In the genomic region with DNA sequence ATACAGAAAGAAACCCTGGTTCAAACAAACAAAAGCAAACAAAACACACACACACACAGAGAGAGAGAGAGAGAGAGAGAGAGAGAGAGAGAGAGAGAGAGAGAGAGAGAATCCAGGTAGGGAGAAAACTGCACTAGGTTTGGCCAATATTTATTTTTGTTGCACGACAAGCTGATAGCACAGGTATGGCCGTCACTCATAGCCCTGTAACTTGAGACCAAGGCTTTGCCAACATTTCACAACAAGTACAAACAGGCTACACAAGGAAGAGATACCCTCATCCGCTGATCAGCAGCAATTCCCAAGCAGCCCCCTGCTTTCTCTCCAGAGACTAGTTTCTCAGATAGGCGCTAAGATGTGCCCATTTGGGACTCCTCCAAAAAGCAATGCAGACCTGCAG, we compare ENCODE assay signal across 12 mouse cellular contexts. TPM values are rescaled to one million over a fixed set of nuclear protein-coding genes. Genes with fewer than 3 reads are reported as not detected.
DNase-seq lines count a peak whose midpoint lies in the region; ATAC-seq and TF ChIP-seq lines count a peak whose summit lies in the region.
"Had no signal": no experiment of that assay in that cellular context is flagged by ENCODE, and none has a peak within 500 bp of the region (broad histone marks: within the 10 kb centered on the region; RNA-seq: fewer than 3 reads in every experiment).

No protein-coding gene starts in this region.

- TF ChIP-seq POLR2A in lung, adult 2 months (IDR thresholded peaks at IDR 0.05; ENCODE audit: borderline replicate concordance, extremely low read depth, low read depth, low read length): no peak

- H3K27me3 ChIP-seq in lung, embryonic 14.5 days (ENCODE audit: insufficient read depth, low read length): no peaks in the 10 kb centered on the region
- no peaks in the 10 kb centered on the region for H3K27me3 ChIP-seq in liver, embryonic 12.5 days (replicated peaks)
- H3K27me3 ChIP-seq in stomach, embryonic 15.5 days (replicated peaks): no peaks in the 10 kb centered on the region
- H3K27me3 ChIP-seq: hindbrain, embryonic 12.5 days; midbrain, embryonic 12.5 days; neural tube, embryonic 12.5 days had no signal

- 0 out of 2 replicates have a peak overlapping the region, but pooled peaks have one; percentile 2 for H3K4me2 ChIP-seq in lung, embryonic 14.5 days
- H3K4me2 ChIP-seq in liver, embryonic 12.5 days: 0 out of 2 replicates have a peak overlapping the region, but pooled peaks have one; percentile 7
- H3K4me2 ChIP-seq in stomach, embryonic 15.5 days: peak overlapping the region; percentile 32; the same call in 1 of the 2 replicates
- H3K4me2 ChIP-seq: hindbrain, embryonic 12.5 days; midbrain, embryonic 12.5 days; neural tube, embryonic 12.5 days had no signal

- DNase-seq in embryo, embryonic 10.5 days (ENCODE audit: low spot score): peak; percentile 14
- DNase-seq in embryo, embryonic 9.5 days (ENCODE audit: extremely low spot score): no peak
- DNase-seq in lung, embryonic 14.5 days: peak; percentile 49
- DNase-seq in lung, adult 2 months: no peak
- no peak for DNase-seq in ovary, postnatal 36 days (ENCODE audit: low spot score)
- DNase-seq in Muller cell, postnatal 12 days (ENCODE audit: inconsistent ontology term): no peak
- DNase-seq: cerebellum, postnatal 25 days had no signal

- ATAC-seq in lung, embryonic 14.5 days (ENCODE audit: insufficient read depth): no peak
- ATAC-seq in liver, embryonic 12.5 days: 0 out of 2 replicates have a peak, but pooled peaks have one; percentile 35
- peak; percentile 74 for ATAC-seq in stomach, embryonic 15.5 days (ENCODE audit: insufficient read depth, low FRiP score, low read depth)

- H3K9ac ChIP-seq in lung, embryonic 14.5 days: no peak overlapping the region
- H3K9ac ChIP-seq in liver, embryonic 12.5 days: no peak overlapping the region
- H3K9ac ChIP-seq in stomach, embryonic 15.5 days: no peak overlapping the region
- H3K9ac ChIP-seq: hindbrain, embryonic 12.5 days; midbrain, embryonic 12.5 days; neural tube, embryonic 12.5 days had no signal

- 37% methylated on average over 4 of the region's 4 CpGs for WGBS in lung, embryonic 14.5 days
- WGBS in lung, adult 2 months: 59% methylated on average over 4 of the region's 4 CpGs
- 60% methylated on average over 4 of the region's 4 CpGs for WGBS in liver, embryonic 12.5 days (ENCODE audit: insufficient replicate concordance)
- WGBS in stomach, embryonic 15.5 days: 41% methylated on average over 4 of the region's 4 CpGs

- H3K27ac ChIP-seq in lung, embryonic 14.5 days (ENCODE audit: low read depth): peak overlapping the region; percentile 84
- peak overlapping the region; percentile 75 for H3K27ac ChIP-seq in liver, embryonic 12.5 days
- peak overlapping the region; percentile 88 for H3K27ac ChIP-seq in stomach, embryonic 15.5 days
- H3K27ac ChIP-seq: hindbrain, embryonic 12.5 days; midbrain, embryonic 12.5 days; neural tube, embryonic 12.5 days had no signal

- no peak overlapping the region for H3K4me3 ChIP-seq in lung, embryonic 14.5 days (ENCODE audit: low read depth, low read length)
- no peak overlapping the region for H3K4me3 ChIP-seq in lung, adult 2 months (replicated peaks; ENCODE audit: extremely low read depth, low read depth, low read length)
- no peak overlapping the region for H3K4me3 ChIP-seq in liver, embryonic 12.5 days
- H3K4me3 ChIP-seq in stomach, embryonic 15.5 days (replicated peaks): no peak overlapping the region
- H3K4me3 ChIP-seq: hindbrain, embryonic 12.5 days; midbrain, embryonic 12.5 days; neural tube, embryonic 12.5 days had no signal

- H3K9me3 ChIP-seq in lung, embryonic 14.5 days (ENCODE audit: low read depth, low read length): no peaks in the 10 kb centered on the region
- H3K9me3 ChIP-seq in liver, embryonic 12.5 days (replicated peaks): no peaks in the 10 kb centered on the region
- H3K9me3 ChIP-seq in stomach, embryonic 15.5 days: no peaks in the 10 kb centered on the region
- H3K9me3 ChIP-seq: hindbrain, embryonic 12.5 days; midbrain, embryonic 12.5 days had no signal

- no peak for TF ChIP-seq CTCF in lung, embryonic 14.5 days (IDR thresholded peaks at IDR 0.05; ENCODE audit: low read depth)
- no peak for TF ChIP-seq CTCF in lung, adult 2 months (IDR thresholded peaks at IDR 0.05; ENCODE audit: insufficient read depth, low read length)

- peaks cover 16% of the 10 kb centered on the region for H3K36me3 ChIP-seq in lung, embryonic 14.5 days (ENCODE audit: insufficient read depth)
- peaks cover 12% of the 10 kb centered on the region for H3K36me3 ChIP-seq in liver, embryonic 12.5 days
- peaks cover 7% of the 10 kb centered on the region; the same call in 1 of the 2 replicates for H3K36me3 ChIP-seq in stomach, embryonic 15.5 days

- no peaks in the 10 kb centered on the region; the same call in 1 of the 2 replicates for H3K4me1 ChIP-seq in lung, embryonic 14.5 days (ENCODE audit: insufficient read depth)
- peaks cover 2% of the 10 kb centered on the region; the same call in 1 of the 2 replicates for H3K4me1 ChIP-seq in lung, adult 2 months (ENCODE audit: control insufficient read depth, insufficient read depth, low read length)
- H3K4me1 ChIP-seq in liver, embryonic 12.5 days: peaks cover 16% of the 10 kb centered on the region; the same call in 1 of the 2 replicates
- H3K4me1 ChIP-seq in stomach, embryonic 15.5 days: peaks cover 4% of the 10 kb centered on the region
- H3K4me1 ChIP-seq: hindbrain, embryonic 12.5 days; neural tube, embryonic 12.5 days had no signal

RNA-seq across cellular contexts. Expression of gene Zfp36l1, which starts 9.7 kb away (rescaled TPM):
- 190 and 192 TPM in 2 replicates for polyA plus RNA-seq in lung, embryonic 14.5 days (2014; fragmentation: Nextera tagmentation; extraction: Ambion mirVana)
- 261 and 286 TPM in 2 replicates for polyA plus RNA-seq in lung, adult 2 months (2012; rRNA removed)
- polyA plus RNA-seq in liver, embryonic 12.5 days (2016; fragmentation: Nextera tagmentation; extraction: Ambion mirVana): 23.9 and 24.2 TPM in 2 replicates
- polyA plus RNA-seq in stomach, embryonic 15.5 days (2015; fragmentation: Nextera tagmentation; extraction: Ambion mirVana): 142 and 146 TPM in 2 replicates

Comparison
In these comparisons a context has a peak if more than half of its experiments do, and no peak if none do; other contexts are left out.
1. DNase-seq: peak in embryo, embryonic 10.5 days (single experiment) and lung, embryonic 14.5 days (single experiment); none in embryo, embryonic 9.5 days (single experiment), lung, adult 2 months (single experiment), ovary, postnatal 36 days (single experiment) and Muller cell, postnatal 12 days (single experiment).
2. Peak in every context shown above with its lines, with median percentiles within 50 percentile points of each other: H3K27ac ChIP-seq and H3K4me2 ChIP-seq.